Mouse (Mus musculus) monocyte, adult 2 months (primary cell): ENCODE measurements around the gene Fam129b.
A peak's percentile ranks its signal among the peaks of the same experiment; 100 is the strongest.

ENCODE experiments used
- DNase-seq, 2 experiments: peaks; one replicate each; pipeline ENCODE4 v3.0.0; 2022; ENCODE audit warnings: low spot score in 2 of 2, low read depth in 1 of 2

Gene Fam129b

GRCm38 (mm10) chr2:32963544-32963943 lies 87.6 kb downstream of the Fam129b start:
- no peak for DNase-seq

- no peak for DNase-seq
Measured at GRCm38 (mm10) chr2:32963981-32964380, 88.1 kb downstream of the Fam129b start.

GRCm38 (mm10) chr2:32964659-32965457 lies 88.9 kb downstream of the Fam129b start:
- no peak for DNase-seq

GRCm38 (mm10) chr2:32965511-32966183 lies 89.7 kb downstream of the Fam129b start:
- DNase-seq, result no peak

GRCm38 (mm10) chr2:32966184-32966688 lies 90.3 kb downstream of the Fam129b start:
- DNase-seq, result no peak

GRCm38 (mm10) chr2:32966689-32967631 lies 91.0 kb downstream of the Fam129b start:
- peak; percentile 67 to 80 for DNase-seq

- DNase-seq, result no peak
Measured at GRCm38 (mm10) chr2:32968024-32968614, 92.2 kb downstream of the Fam129b start.

GRCm38 (mm10) chr2:32969326-32969725 lies 93.4 kb downstream of the Fam129b start:
- no peak for DNase-seq

GRCm38 (mm10) chr2:32971235-32971634 lies 95.3 kb downstream of the Fam129b start:
- DNase-seq, result no peak

GRCm38 (mm10) chr2:32974216-32974615 lies 98.3 kb downstream of the Fam129b start:
- DNase-seq, result no peak
